Mouse (Mus musculus): ENCODE results near the gene Foxp1. TPM values are rescaled to one million over a fixed set of nuclear protein-coding genes. Genes with fewer than 3 reads are reported as not detected.

Foxp1 gene
- polyA plus RNA-seq, 1 experiment from 2014 or later, result 91.9 TPM

DNA sequence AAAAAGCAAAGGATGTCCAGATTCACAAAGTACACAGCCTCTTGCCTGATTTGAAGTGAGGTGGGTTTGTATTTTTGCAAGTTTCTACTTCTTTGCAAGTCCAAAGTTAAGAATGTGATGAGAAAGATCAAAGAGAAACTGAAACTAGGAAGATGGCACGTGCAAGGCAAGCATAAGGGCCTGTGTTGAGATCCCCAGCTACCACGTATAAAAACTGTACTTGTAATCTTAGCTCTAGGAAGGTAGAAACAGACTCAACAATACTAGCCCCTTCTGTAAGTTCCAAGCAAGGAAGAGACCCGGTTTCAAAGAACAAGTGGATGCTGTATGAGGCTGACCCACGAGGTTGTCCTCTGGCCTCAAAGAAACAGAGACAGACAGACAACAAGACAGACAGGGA lies 90.6 kb downstream of the Foxp1 start:
- Histone ChIP-seq H3K4me2 (replicated peaks; ENCODE audit: low read depth, low read length) (no peak overlapping the region), H3K27me3 (ENCODE audit: control insufficient read depth, insufficient read depth, low read length) (no peaks in the 10 kb centered on the region), H3K9ac (ENCODE audit: low read depth, low read length) (no peak overlapping the region), H3K27ac (ENCODE audit: low read depth, low read length) (no peak overlapping the region), H3K4me3 (ENCODE audit: low read depth, low read length) (no peak overlapping the region), H3K9me3 (ENCODE audit: control insufficient read depth, low read length) (no peaks in the 10 kb centered on the region), H3K4me1 (replicated peaks; ENCODE audit: control insufficient read depth, insufficient read depth, low read length) (no peaks in the 10 kb centered on the region), H3K36me3 (ENCODE audit: control insufficient read depth, insufficient read depth, low read length) (no peaks in the 10 kb centered on the region)
- no peak for DNase-seq (ENCODE audit: low spot score)
- no peak for ATAC-seq (ENCODE audit: low FRiP score)
- WGBS, result 78% methylated on average over 4 of the region's 4 CpGs

DNA sequence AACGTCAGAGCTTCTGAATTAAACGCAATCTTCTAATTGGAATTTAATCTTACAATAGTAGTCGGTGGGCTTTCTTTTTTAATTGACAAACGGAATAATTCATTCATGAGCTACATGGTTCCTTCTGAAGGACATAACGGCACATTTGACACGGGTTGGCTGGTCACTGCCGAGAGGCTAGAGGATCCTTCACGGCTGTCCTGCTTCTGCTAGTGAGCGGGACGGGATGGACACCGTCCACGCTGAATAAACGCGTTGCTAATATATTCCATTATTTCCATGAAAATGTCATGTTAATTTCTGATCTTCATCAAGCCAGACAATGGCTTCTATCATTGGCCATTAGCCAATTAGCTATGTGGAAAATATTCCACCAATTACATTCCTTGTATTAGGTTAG lies 92.0 kb downstream of the Foxp1 start:
- Histone ChIP-seq H3K9me3 (ENCODE audit: control insufficient read depth, low read length) (no peaks in the 10 kb centered on the region), H3K4me2 (replicated peaks; ENCODE audit: low read depth, low read length) (no peak overlapping the region), H3K4me3 (ENCODE audit: low read depth, low read length) (no peak overlapping the region), H3K27ac (ENCODE audit: low read depth, low read length) (no peak overlapping the region), H3K36me3 (ENCODE audit: control insufficient read depth, insufficient read depth, low read length) (no peaks in the 10 kb centered on the region), H3K4me1 (replicated peaks; ENCODE audit: control insufficient read depth, insufficient read depth, low read length) (no peaks in the 10 kb centered on the region), H3K9ac (ENCODE audit: low read depth, low read length) (no peak overlapping the region), H3K27me3 (ENCODE audit: control insufficient read depth, insufficient read depth, low read length) (no peaks in the 10 kb centered on the region)
- 81% methylated on average over 14 of the region's 14 CpGs for WGBS
- ATAC-seq (ENCODE audit: low FRiP score) (no peak), DNase-seq (ENCODE audit: low spot score) (no peak)

DNA sequence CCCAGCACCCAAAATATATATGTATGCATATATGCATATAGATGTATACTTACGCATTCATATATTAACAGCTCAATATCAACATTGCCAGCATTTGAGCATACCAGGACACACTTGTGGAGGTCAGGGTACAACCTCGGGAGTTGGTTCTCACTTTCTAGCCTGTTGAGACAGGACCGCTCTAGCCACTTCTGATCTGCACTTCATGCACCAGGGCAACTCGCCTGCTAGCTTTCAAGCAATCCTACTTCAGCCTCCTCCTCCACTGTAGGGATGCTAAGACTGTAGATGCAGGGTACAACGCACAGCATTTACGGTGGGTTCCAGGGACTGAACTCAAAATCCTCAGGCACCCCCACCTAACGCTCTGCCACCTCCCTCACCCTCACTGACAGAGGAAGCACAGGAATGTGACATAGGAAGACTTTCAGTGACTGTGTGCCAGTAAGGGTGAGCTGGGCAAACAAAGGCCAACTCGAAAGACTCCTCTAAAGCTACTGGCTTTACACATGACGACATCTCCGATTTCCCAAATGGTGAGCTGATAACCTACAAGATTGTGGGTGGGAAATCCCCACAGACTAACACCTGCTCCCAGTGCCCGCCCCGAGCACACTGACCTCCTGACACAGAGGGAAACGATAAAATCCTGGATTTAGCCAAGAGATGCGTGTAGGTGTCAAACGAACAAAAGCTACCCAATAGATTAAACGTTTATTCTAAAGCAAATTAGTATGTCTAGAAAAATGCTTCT lies 93.0 kb downstream of the Foxp1 start:
- no peaks in the 10 kb centered on the region for H3K36me3 ChIP-seq (ENCODE audit: control insufficient read depth, insufficient read depth, low read length)
- no peaks in the 10 kb centered on the region for H3K4me1 ChIP-seq (replicated peaks; ENCODE audit: control insufficient read depth, insufficient read depth, low read length)
- no peaks in the 10 kb centered on the region for H3K9me3 ChIP-seq (ENCODE audit: control insufficient read depth, low read length)
- no peak overlapping the region for H3K27ac ChIP-seq (ENCODE audit: low read depth, low read length)
- DNase-seq (ENCODE audit: low spot score), result no peak
- no peaks in the 10 kb centered on the region for H3K27me3 ChIP-seq (ENCODE audit: control insufficient read depth, insufficient read depth, low read length)
- 87% methylated on average over 16 of the region's 16 CpGs for WGBS
- H3K4me3 ChIP-seq (ENCODE audit: low read depth, low read length), result no peak overlapping the region
- H3K9ac ChIP-seq (ENCODE audit: low read depth, low read length), result no peak overlapping the region
- no peak for ATAC-seq (ENCODE audit: low FRiP score)
- no peak overlapping the region for H3K4me2 ChIP-seq (replicated peaks; ENCODE audit: low read depth, low read length)

DNA sequence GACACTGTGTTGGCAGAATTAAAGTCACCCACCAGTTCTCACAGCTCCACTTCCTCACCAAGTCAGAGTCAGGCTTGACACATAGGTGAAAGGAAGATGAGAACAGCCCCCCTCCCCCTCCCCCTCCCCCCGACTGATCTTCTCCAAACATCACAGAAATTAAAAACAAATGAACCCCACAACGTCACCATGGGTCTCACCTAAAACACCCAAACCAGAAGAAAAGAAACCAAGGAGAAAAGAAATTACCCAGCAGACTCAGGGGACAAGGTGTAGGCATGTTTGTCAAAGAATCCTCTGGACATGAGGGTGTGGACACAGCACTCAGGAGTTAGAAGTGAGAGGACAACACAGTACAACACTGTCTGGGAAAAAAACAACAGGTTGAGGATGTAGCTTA lies 93.6 kb downstream of the Foxp1 start:
- ATAC-seq (ENCODE audit: low FRiP score), result no peak
- Histone ChIP-seq H3K4me2 (replicated peaks; ENCODE audit: low read depth, low read length) (no peak overlapping the region), H3K4me1 (replicated peaks; ENCODE audit: control insufficient read depth, insufficient read depth, low read length) (no peaks in the 10 kb centered on the region), H3K36me3 (ENCODE audit: control insufficient read depth, insufficient read depth, low read length) (no peaks in the 10 kb centered on the region), H3K9me3 (ENCODE audit: control insufficient read depth, low read length) (no peaks in the 10 kb centered on the region), H3K27me3 (ENCODE audit: control insufficient read depth, insufficient read depth, low read length) (no peaks in the 10 kb centered on the region), H3K4me3 (ENCODE audit: low read depth, low read length) (no peak overlapping the region), H3K9ac (ENCODE audit: low read depth, low read length) (no peak overlapping the region), H3K27ac (ENCODE audit: low read depth, low read length) (no peak overlapping the region)
- DNase-seq (ENCODE audit: low spot score), result no peak
- 64% methylated on average over 2 of the region's 2 CpGs for WGBS

GRCm38 (mm10) chr6:99427301-99427700 lies 95.2 kb downstream of the Foxp1 start:
- Histone ChIP-seq H3K9me3 (ENCODE audit: control insufficient read depth, low read length) (no peaks in the 10 kb centered on the region), H3K4me3 (ENCODE audit: low read depth, low read length) (no peak overlapping the region), H3K27ac (ENCODE audit: low read depth, low read length) (no peak overlapping the region), H3K27me3 (ENCODE audit: control insufficient read depth, insufficient read depth, low read length) (no peaks in the 10 kb centered on the region), H3K9ac (ENCODE audit: low read depth, low read length) (no peak overlapping the region), H3K36me3 (ENCODE audit: control insufficient read depth, insufficient read depth, low read length) (no peaks in the 10 kb centered on the region), H3K4me2 (replicated peaks; ENCODE audit: low read depth, low read length) (no peak overlapping the region), H3K4me1 (replicated peaks; ENCODE audit: control insufficient read depth, insufficient read depth, low read length) (no peaks in the 10 kb centered on the region)
- no peak for DNase-seq (ENCODE audit: low spot score)
- WGBS, result 89% methylated on average over 4 of the region's 4 CpGs
- no peak for ATAC-seq (ENCODE audit: low FRiP score)

- no peak overlapping the region for H3K27ac ChIP-seq (ENCODE audit: low read depth, low read length)
- H3K9ac ChIP-seq (ENCODE audit: low read depth, low read length), result no peak overlapping the region
- no peaks in the 10 kb centered on the region for H3K27me3 ChIP-seq (ENCODE audit: control insufficient read depth, insufficient read depth, low read length)
- ATAC-seq (ENCODE audit: low FRiP score) (no peak), DNase-seq (ENCODE audit: low spot score) (no peak)
- H3K4me2 ChIP-seq (replicated peaks; ENCODE audit: low read depth, low read length), result no peak overlapping the region
- H3K4me1 ChIP-seq (replicated peaks; ENCODE audit: control insufficient read depth, insufficient read depth, low read length), result no peaks in the 10 kb centered on the region
- 61% methylated on average over 3 of the region's 3 CpGs for WGBS
- H3K4me3 ChIP-seq (ENCODE audit: low read depth, low read length), result no peak overlapping the region
- no peaks in the 10 kb centered on the region for H3K36me3 ChIP-seq (ENCODE audit: control insufficient read depth, insufficient read depth, low read length)
- no peaks in the 10 kb centered on the region for H3K9me3 ChIP-seq (ENCODE audit: control insufficient read depth, low read length)
Measured at GRCm38 (mm10) chr6:99425044-99425443, 97.5 kb downstream of the Foxp1 start.

GRCm38 (mm10) chr6:99420666-99421065 lies 101.9 kb downstream of the Foxp1 start:
- no peak for ATAC-seq (ENCODE audit: low FRiP score)
- no peak overlapping the region for H3K4me2 ChIP-seq (replicated peaks; ENCODE audit: low read depth, low read length)
- no peak overlapping the region for H3K9ac ChIP-seq (ENCODE audit: low read depth, low read length)
- H3K4me3 ChIP-seq (ENCODE audit: low read depth, low read length), result no peak overlapping the region
- H3K27ac ChIP-seq (ENCODE audit: low read depth, low read length), result no peak overlapping the region
- H3K27me3 ChIP-seq (ENCODE audit: control insufficient read depth, insufficient read depth, low read length), result no peaks in the 10 kb centered on the region
- no peaks in the 10 kb centered on the region for H3K9me3 ChIP-seq (ENCODE audit: control insufficient read depth, low read length)
- DNase-seq (ENCODE audit: low spot score), result no peak
- H3K4me1 ChIP-seq (replicated peaks; ENCODE audit: control insufficient read depth, insufficient read depth, low read length), result no peaks in the 10 kb centered on the region
- 92% methylated on average over 8 of the region's 8 CpGs for WGBS
- no peaks in the 10 kb centered on the region for H3K36me3 ChIP-seq (ENCODE audit: control insufficient read depth, insufficient read depth, low read length)

- Histone ChIP-seq H3K36me3 (ENCODE audit: control insufficient read depth, insufficient read depth, low read length) (no peaks in the 10 kb centered on the region), H3K9ac (ENCODE audit: low read depth, low read length) (no peak overlapping the region), H3K9me3 (ENCODE audit: control insufficient read depth, low read length) (no peaks in the 10 kb centered on the region), H3K4me3 (ENCODE audit: low read depth, low read length) (no peak overlapping the region), H3K4me2 (replicated peaks; ENCODE audit: low read depth, low read length) (no peak overlapping the region), H3K27me3 (ENCODE audit: control insufficient read depth, insufficient read depth, low read length) (no peaks in the 10 kb centered on the region), H3K4me1 (replicated peaks; ENCODE audit: control insufficient read depth, insufficient read depth, low read length) (no peaks in the 10 kb centered on the region), H3K27ac (ENCODE audit: low read depth, low read length) (no peak overlapping the region)
- ATAC-seq (ENCODE audit: low FRiP score) (no peak), DNase-seq (ENCODE audit: low spot score) (no peak)
- 85% methylated on average over 6 of the region's 6 CpGs for WGBS
Measured at GRCm38 (mm10) chr6:99412598-99412997, 109.9 kb downstream of the Foxp1 start.

GRCm38 (mm10) chr6:99409602-99410001 lies 112.9 kb downstream of the Foxp1 start:
- ATAC-seq (ENCODE audit: low FRiP score), result no peak
- H3K4me3 ChIP-seq (ENCODE audit: low read depth, low read length), result no peak overlapping the region
- H3K4me2 ChIP-seq (replicated peaks; ENCODE audit: low read depth, low read length), result no peak overlapping the region
- 88% methylated on average over 5 of the region's 5 CpGs for WGBS
- no peaks in the 10 kb centered on the region for H3K4me1 ChIP-seq (replicated peaks; ENCODE audit: control insufficient read depth, insufficient read depth, low read length)
- DNase-seq (ENCODE audit: low spot score), result no peak
- no peaks in the 10 kb centered on the region for H3K9me3 ChIP-seq (ENCODE audit: control insufficient read depth, low read length)
- no peak overlapping the region for H3K27ac ChIP-seq (ENCODE audit: low read depth, low read length)
- H3K36me3 ChIP-seq (ENCODE audit: control insufficient read depth, insufficient read depth, low read length), result no peaks in the 10 kb centered on the region
- H3K9ac ChIP-seq (ENCODE audit: low read depth, low read length), result no peak overlapping the region
- H3K27me3 ChIP-seq (ENCODE audit: control insufficient read depth, insufficient read depth, low read length), result no peaks in the 10 kb centered on the region

All from hindbrain, embryonic 11.5 days (tissue).